Mouse (Mus musculus): ENCODE results near the gene Mdm1. TPM values are rescaled to one million over a fixed set of nuclear protein-coding genes. Genes with fewer than 3 reads are reported as not detected.

The Mdm1 gene
- total RNA-seq (2014; rRNA removed) (0.94 and 1.1 TPM in 2 replicates), polyA plus RNA-seq (2012; rRNA removed) (0.35 and 0.49 TPM in 2 replicates)

- no peaks in the 10 kb centered on the region for H3K79me2 ChIP-seq (ENCODE audit: control insufficient read depth, insufficient read depth, low read length)
- no peaks in the 10 kb centered on the region for H3K4me1 ChIP-seq (ENCODE audit: control insufficient read depth, insufficient read depth, low read length)
- TF ChIP-seq CTCF (IDR thresholded peaks at IDR 0.05; ENCODE audit: low read depth, low read length) (no peak), POLR2A (IDR thresholded peaks at IDR 0.05; ENCODE audit: extremely low read depth, insufficient read depth, low read length) (no peak)
- DNase-seq (ENCODE audit: extremely low read depth, low read depth, low spot score): peak; percentile 88
- 6% methylated on average over 47 of the region's 47 CpGs for WGBS
- H3K27ac ChIP-seq (replicated peaks; ENCODE audit: insufficient read depth, low read depth, low read length): no peak within 1 kb of the TSS
- peak within 1 kb of the TSS; percentile 35 for H3K9ac ChIP-seq (ENCODE audit: low read depth, low read length)
- no peaks in the 10 kb centered on the region for H3K36me3 ChIP-seq (ENCODE audit: control insufficient read depth, insufficient read depth, low read length)
- H3K27me3 ChIP-seq (ENCODE audit: control insufficient read depth, insufficient read depth, low read length): no peaks in the 10 kb centered on the region
- H3K4me3 ChIP-seq (ENCODE audit: insufficient read depth, low read depth, low read length): peak within 1 kb of the TSS; percentile 69
Measured at GRCm38 (mm10) chr10:118141018-118141883, at the start of gene Mdm1. Gene Mdm1 (plus strand): TSS chr10:118141811.

DNA sequence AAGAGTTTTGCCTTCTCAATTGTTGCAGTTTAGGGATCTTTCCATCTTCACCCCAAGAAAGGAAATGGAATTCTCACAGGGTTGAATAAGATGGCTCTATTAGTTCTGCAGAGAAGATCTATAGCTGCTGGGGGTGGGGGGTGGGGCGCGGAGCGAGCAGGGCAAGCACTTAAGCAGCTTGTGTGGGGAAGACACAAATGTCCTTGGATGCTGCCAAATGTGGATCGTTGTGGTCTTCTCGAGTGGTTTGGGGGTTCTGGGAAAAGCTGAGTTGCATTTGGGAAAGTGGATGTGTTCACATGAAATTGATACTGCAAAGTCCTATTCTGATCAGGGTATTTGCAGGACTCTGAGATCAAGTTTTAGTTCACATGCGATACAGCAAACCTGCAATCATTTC is 48.9 kb upstream of the Mdm1 start:
- H3K79me2 ChIP-seq (ENCODE audit: control insufficient read depth, insufficient read depth, low read length): no peaks in the 10 kb centered on the region
- no peak overlapping the region for H3K9ac ChIP-seq (ENCODE audit: low read depth, low read length)
- WGBS: 91% methylated on average over 6 of the region's 6 CpGs
- no peak overlapping the region for H3K27ac ChIP-seq (replicated peaks; ENCODE audit: insufficient read depth, low read depth, low read length)
- no peak for DNase-seq (ENCODE audit: extremely low read depth, low read depth, low spot score)
- TF ChIP-seq CTCF (IDR thresholded peaks at IDR 0.05; ENCODE audit: low read depth, low read length) (no peak), POLR2A (IDR thresholded peaks at IDR 0.05; ENCODE audit: extremely low read depth, insufficient read depth, low read length) (no peak)
- H3K4me1 ChIP-seq (ENCODE audit: control insufficient read depth, insufficient read depth, low read length): no peaks in the 10 kb centered on the region; the same call in 1 of the 2 replicates
- H3K4me3 ChIP-seq (ENCODE audit: insufficient read depth, low read depth, low read length): no peak overlapping the region
- H3K36me3 ChIP-seq (ENCODE audit: control insufficient read depth, insufficient read depth, low read length): no peaks in the 10 kb centered on the region
- H3K27me3 ChIP-seq (ENCODE audit: control insufficient read depth, insufficient read depth, low read length): no peaks in the 10 kb centered on the region

- Histone ChIP-seq H3K9ac (ENCODE audit: low read depth, low read length) (no peak overlapping the region), H3K79me2 (ENCODE audit: control insufficient read depth, insufficient read depth, low read length) (no peaks in the 10 kb centered on the region), H3K4me1 (ENCODE audit: control insufficient read depth, insufficient read depth, low read length) (no peaks in the 10 kb centered on the region; the same call in 1 of the 2 replicates), H3K27me3 (ENCODE audit: control insufficient read depth, insufficient read depth, low read length) (no peaks in the 10 kb centered on the region), H3K4me3 (ENCODE audit: insufficient read depth, low read depth, low read length) (no peak overlapping the region), H3K27ac (replicated peaks; ENCODE audit: insufficient read depth, low read depth, low read length) (no peak overlapping the region), H3K36me3 (ENCODE audit: control insufficient read depth, insufficient read depth, low read length) (no peaks in the 10 kb centered on the region)
- 58% methylated on average over 9 of the region's 9 CpGs for WGBS
- no peak for DNase-seq (ENCODE audit: extremely low read depth, low read depth, low spot score)
- TF ChIP-seq POLR2A (IDR thresholded peaks at IDR 0.05; ENCODE audit: extremely low read depth, insufficient read depth, low read length) (no peak), CTCF (IDR thresholded peaks at IDR 0.05; ENCODE audit: low read depth, low read length) (no peak)
Measured at GRCm38 (mm10) chr10:118093728-118094127, 47.9 kb upstream of the Mdm1 start.

DNA sequence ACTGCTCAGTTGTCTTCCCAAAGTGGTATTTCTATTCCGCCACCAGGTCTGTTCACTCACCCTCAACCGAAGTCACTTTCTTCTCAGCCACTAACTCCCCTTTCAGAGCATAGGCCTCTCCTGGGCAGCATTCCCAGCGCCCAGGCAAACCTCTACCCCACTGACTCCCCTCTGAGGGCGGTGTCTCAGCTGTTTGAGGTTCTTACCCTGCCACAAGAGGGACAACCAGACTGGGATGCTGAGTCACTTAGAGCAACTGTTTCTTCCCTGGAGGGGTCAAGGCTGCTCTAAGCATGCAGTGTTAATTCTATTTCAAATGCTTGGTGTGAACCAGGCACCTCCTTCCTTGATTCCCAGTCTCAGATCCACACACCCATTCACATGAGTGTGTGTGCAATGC is 46.8 kb upstream of the Mdm1 start:
- Histone ChIP-seq H3K4me3 (ENCODE audit: insufficient read depth, low read depth, low read length) (no peak overlapping the region), H3K9ac (ENCODE audit: low read depth, low read length) (no peak overlapping the region), H3K36me3 (ENCODE audit: control insufficient read depth, insufficient read depth, low read length) (no peaks in the 10 kb centered on the region), H3K27me3 (ENCODE audit: control insufficient read depth, insufficient read depth, low read length) (no peaks in the 10 kb centered on the region), H3K79me2 (ENCODE audit: control insufficient read depth, insufficient read depth, low read length) (no peaks in the 10 kb centered on the region), H3K27ac (replicated peaks; ENCODE audit: insufficient read depth, low read depth, low read length) (no peak overlapping the region), H3K4me1 (ENCODE audit: control insufficient read depth, insufficient read depth, low read length) (no peaks in the 10 kb centered on the region; the same call in 1 of the 2 replicates)
- 84% methylated on average over 4 of the region's 4 CpGs for WGBS
- no peak for DNase-seq (ENCODE audit: extremely low read depth, low read depth, low spot score)
- TF ChIP-seq CTCF (IDR thresholded peaks at IDR 0.05; ENCODE audit: low read depth, low read length) (no peak), POLR2A (IDR thresholded peaks at IDR 0.05; ENCODE audit: extremely low read depth, insufficient read depth, low read length) (no peak)

GRCm38 (mm10) chr10:118096223-118096622 is 45.4 kb upstream of the Mdm1 start:
- H3K27me3 ChIP-seq (ENCODE audit: control insufficient read depth, insufficient read depth, low read length): no peaks in the 10 kb centered on the region
- no peak overlapping the region for H3K27ac ChIP-seq (replicated peaks; ENCODE audit: insufficient read depth, low read depth, low read length)
- WGBS: 82% methylated on average over 6 of the region's 6 CpGs
- no peaks in the 10 kb centered on the region for H3K36me3 ChIP-seq (ENCODE audit: control insufficient read depth, insufficient read depth, low read length)
- no peaks in the 10 kb centered on the region; the same call in 1 of the 2 replicates for H3K4me1 ChIP-seq (ENCODE audit: control insufficient read depth, insufficient read depth, low read length)
- H3K79me2 ChIP-seq (ENCODE audit: control insufficient read depth, insufficient read depth, low read length): no peaks in the 10 kb centered on the region
- peak; percentile 27 for DNase-seq (ENCODE audit: extremely low read depth, low read depth, low spot score)
- H3K4me3 ChIP-seq (ENCODE audit: insufficient read depth, low read depth, low read length): no peak overlapping the region
- no peak for TF ChIP-seq CTCF (IDR thresholded peaks at IDR 0.05; ENCODE audit: low read depth, low read length)
- TF ChIP-seq POLR2A (IDR thresholded peaks at IDR 0.05; ENCODE audit: extremely low read depth, insufficient read depth, low read length): no peak
- no peak overlapping the region for H3K9ac ChIP-seq (ENCODE audit: low read depth, low read length)

DNA sequence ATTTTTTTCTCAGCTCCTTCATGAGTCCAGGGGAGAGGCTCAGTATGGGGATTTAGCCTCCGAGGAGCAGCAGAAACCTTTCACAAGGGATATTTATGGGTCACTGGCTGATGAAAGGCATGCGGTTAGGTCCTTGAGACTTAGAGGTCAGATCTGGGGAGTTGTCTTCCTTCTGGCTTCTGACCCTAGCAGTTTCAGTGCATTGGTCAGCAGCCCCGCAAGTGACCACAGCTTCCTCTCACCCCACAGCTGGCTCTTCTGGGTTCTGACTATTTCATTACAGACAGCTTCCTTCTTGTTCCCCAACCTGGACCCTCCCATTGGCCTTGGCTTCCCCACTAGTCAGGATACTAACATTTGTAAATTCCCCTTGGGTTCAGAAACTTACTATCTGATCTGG is 43.7 kb upstream of the Mdm1 start:
- Histone ChIP-seq H3K79me2 (ENCODE audit: control insufficient read depth, insufficient read depth, low read length) (no peaks in the 10 kb centered on the region), H3K27ac (replicated peaks; ENCODE audit: insufficient read depth, low read depth, low read length) (no peak overlapping the region), H3K9ac (ENCODE audit: low read depth, low read length) (no peak overlapping the region), H3K4me1 (ENCODE audit: control insufficient read depth, insufficient read depth, low read length) (no peaks in the 10 kb centered on the region; the same call in 1 of the 2 replicates), H3K36me3 (ENCODE audit: control insufficient read depth, insufficient read depth, low read length) (no peaks in the 10 kb centered on the region), H3K4me3 (ENCODE audit: insufficient read depth, low read depth, low read length) (no peak overlapping the region), H3K27me3 (ENCODE audit: control insufficient read depth, insufficient read depth, low read length) (no peaks in the 10 kb centered on the region)
- 73% methylated on average over 3 of the region's 3 CpGs for WGBS
- peak; percentile 41 for DNase-seq (ENCODE audit: extremely low read depth, low read depth, low spot score)
- TF ChIP-seq CTCF (IDR thresholded peaks at IDR 0.05; ENCODE audit: low read depth, low read length): no peak
- no peak for TF ChIP-seq POLR2A (IDR thresholded peaks at IDR 0.05; ENCODE audit: extremely low read depth, insufficient read depth, low read length)
